Mouse (Mus musculus) intestine, embryonic 16.5 days (tissue): ENCODE results near the gene Sel1l. TPM values are rescaled to one million over a fixed set of nuclear protein-coding genes. Genes with fewer than 3 reads are reported as not detected.
A peak's percentile ranks its signal among the peaks of the same experiment; 100 is the strongest.

ENCODE experiments used
- ATAC-seq: fragments of 200-750 bp; cut with Nextera tagmentation; 2 replicates; pipeline ENCODE4 v1.8.0; 2017; ENCODE audit warnings: moderate TSS enrichment, moderate library complexity
- H3K27ac ChIP-seq: fragments of 300-500 bp; sonication (generic); 2 replicates; pipeline ENCODE4 v1.5.1; 2014; ENCODE audit warnings: mild to moderate bottlenecking, low read length
- H3K27me3 ChIP-seq: fragments of 300-500 bp; sonication (generic); replicated peaks from 2 replicates; pipeline ENCODE4 v1.6.1; 2014; ENCODE audit warnings: low read length, control low read depth, mixed read lengths; ENCODE audit not compliant: control insufficient read depth, insufficient read depth
- H3K36me3 ChIP-seq: fragments of 300-500 bp; sonication (generic); 2 replicates; pipeline ENCODE4 v1.6.1; 2014; ENCODE audit warnings: low read length, control low read depth; ENCODE audit not compliant: control insufficient read depth, insufficient read depth
- H3K4me1 ChIP-seq: fragments of 300-500 bp; sonication (generic); 2 replicates; pipeline ENCODE4 v1.6.1; 2014; ENCODE audit warnings: low read length, control low read depth, mixed read lengths; ENCODE audit not compliant: control insufficient read depth, insufficient read depth
- H3K4me2 ChIP-seq: fragments of 300-500 bp; sonication (generic); 2 replicates; pipeline ENCODE4 v1.6.1; 2014; ENCODE audit warnings: low read depth, low read length, control low read depth
- H3K4me3 ChIP-seq: fragments of 300-500 bp; sonication (generic); 2 replicates; pipeline ENCODE4 v1.5.1; 2014; ENCODE audit warnings: mild to moderate bottlenecking, low read length
- H3K9ac ChIP-seq: fragments of 300-500 bp; sonication (generic); 2 replicates; pipeline ENCODE4 v1.6.1; 2014; ENCODE audit warnings: low read depth, low read length
- H3K9me3 ChIP-seq: fragments of 300-500 bp; sonication (generic); 2 replicates; pipeline ENCODE4 v1.6.1; 2016; ENCODE audit warnings: low read length, control low read depth; ENCODE audit not compliant: control insufficient read depth
- WGBS: fragments of 180-500 bp; shearing (Covaris S2); extraction: QIAGEN DNeasy Blood & Tissue Kit; methylation state at CpG from one replicate; pipeline ENCODE4 v1.1.7; 2014; 5-methylcytosine and 5-hydroxymethylcytosine counted together
- polyA plus RNA-seq: library from polyadenylated mRNA; unstranded; fragments of >200 nt; fragmentation: Nextera tagmentation; extraction: Ambion mirVana; gene quantifications from 2 replicates; pipeline ENCODE4 v1.2.1, GENCODE M21; 2015

Gene Sel1l
- polyA plus RNA-seq, 1 experiment from 2014 or later = 85.4 TPM

DNA sequence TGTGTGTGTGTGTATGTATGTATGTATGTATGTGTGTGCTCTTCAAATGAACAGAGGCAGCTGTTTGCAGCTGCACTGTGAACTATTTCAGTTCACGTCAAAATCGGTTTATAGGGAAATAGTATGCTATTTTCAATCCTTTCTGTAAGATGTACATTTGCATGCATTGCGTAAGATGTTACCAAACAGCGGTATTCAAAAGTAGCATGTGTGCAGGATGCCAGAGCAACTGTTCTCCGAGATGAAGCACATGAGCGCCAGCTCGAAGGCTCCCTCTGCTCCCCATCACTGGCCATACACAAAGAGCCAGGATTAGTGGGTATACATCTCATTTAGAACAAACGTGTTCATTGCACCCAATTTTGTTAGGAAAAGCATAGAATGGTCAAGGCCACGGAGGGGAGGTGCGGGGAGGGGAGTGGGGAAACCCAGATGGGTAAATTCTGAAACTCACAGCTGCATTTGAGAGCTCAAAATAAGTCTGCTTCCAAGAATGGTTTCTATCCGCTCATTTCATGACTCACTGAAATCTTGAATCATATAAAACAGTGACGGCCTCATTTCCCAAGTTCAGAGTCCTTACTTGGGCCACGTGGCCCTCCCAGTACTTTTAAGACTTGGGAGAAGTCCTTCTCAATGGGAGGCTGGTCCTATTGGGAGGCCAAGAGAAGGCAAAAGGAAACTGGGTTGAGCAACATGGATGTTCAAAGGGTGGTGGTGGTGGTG, 45.6 kb downstream of the Sel1l start:
- ATAC-seq = no peak
- Histone ChIP-seq H3K27me3 (no peaks in the 10 kb centered on the region), H3K4me1 (no peaks in the 10 kb centered on the region), H3K9me3 (no peaks in the 10 kb centered on the region), H3K4me3 (no peak overlapping the region), H3K36me3 (no peaks in the 10 kb centered on the region; the same call in 1 of the 2 replicates), H3K27ac (no peak overlapping the region), H3K4me2 (no peak overlapping the region), H3K9ac (no peak overlapping the region)
- 80% methylated on average over 13 of the region's 13 CpGs for WGBS

GRCm38 (mm10) chr12:91802586-91803206, 46.3 kb downstream of the Sel1l start:
- Histone ChIP-seq H3K27me3 (no peaks in the 10 kb centered on the region), H3K36me3 (no peaks in the 10 kb centered on the region), H3K9me3 (no peaks in the 10 kb centered on the region), H3K4me1 (no peaks in the 10 kb centered on the region), H3K4me2 (no peak overlapping the region), H3K4me3 (no peak overlapping the region), H3K9ac (no peak overlapping the region), H3K27ac (no peak overlapping the region)
- no peak for ATAC-seq
- 90% methylated on average over 12 of the region's 12 CpGs for WGBS

DNA sequence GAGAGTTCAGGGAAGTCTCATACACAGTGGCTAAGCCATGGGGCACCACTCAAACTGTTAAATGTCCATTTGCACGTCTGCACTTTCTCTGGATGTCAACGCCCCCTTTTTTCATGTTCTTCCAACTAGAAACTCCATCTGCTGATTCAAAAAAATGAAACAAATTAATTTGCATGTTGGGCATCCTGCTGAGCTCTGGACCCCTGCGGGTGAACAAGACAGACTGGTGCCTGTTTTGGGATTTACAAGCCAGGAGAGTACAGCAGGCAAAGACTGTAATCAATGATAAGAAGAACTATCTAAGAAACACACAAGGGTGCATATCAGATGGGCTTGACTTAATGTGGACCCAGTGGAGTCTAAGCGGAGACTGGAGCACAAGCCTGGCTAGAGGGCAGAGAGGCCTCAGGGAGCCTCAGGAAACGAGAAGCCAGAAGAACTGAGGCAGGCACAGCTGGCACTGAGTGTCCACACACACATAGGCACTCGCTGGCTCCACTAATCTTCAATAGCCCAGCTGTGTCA, 48.0 kb downstream of the Sel1l start:
- WGBS = 74% methylated on average over 6 of the region's 6 CpGs

GRCm38 (mm10) chr12:91799821-91800335, 49.1 kb downstream of the Sel1l start:
- Histone ChIP-seq H3K27me3 (no peaks in the 10 kb centered on the region), H3K4me2 (no peak overlapping the region), H3K9me3 (no peaks in the 10 kb centered on the region), H3K27ac (no peak overlapping the region), H3K36me3 (no peaks in the 10 kb centered on the region), H3K4me1 (no peaks in the 10 kb centered on the region), H3K4me3 (no peak overlapping the region), H3K9ac (no peak overlapping the region)
- no peak for ATAC-seq
- 73% methylated on average over 12 of the region's 12 CpGs for WGBS

More for the DNA sequence above, 48.0 kb downstream of the Sel1l start:
- Histone ChIP-seq H3K4me1 (no peaks in the 10 kb centered on the region), H3K4me3 (no peak overlapping the region), H3K36me3 (no peaks in the 10 kb centered on the region), H3K27ac (no peak overlapping the region), H3K4me2 (no peak overlapping the region), H3K9ac (no peak overlapping the region), H3K9me3 (no peaks in the 10 kb centered on the region), H3K27me3 (no peaks in the 10 kb centered on the region)
- no peak for ATAC-seq

DNA sequence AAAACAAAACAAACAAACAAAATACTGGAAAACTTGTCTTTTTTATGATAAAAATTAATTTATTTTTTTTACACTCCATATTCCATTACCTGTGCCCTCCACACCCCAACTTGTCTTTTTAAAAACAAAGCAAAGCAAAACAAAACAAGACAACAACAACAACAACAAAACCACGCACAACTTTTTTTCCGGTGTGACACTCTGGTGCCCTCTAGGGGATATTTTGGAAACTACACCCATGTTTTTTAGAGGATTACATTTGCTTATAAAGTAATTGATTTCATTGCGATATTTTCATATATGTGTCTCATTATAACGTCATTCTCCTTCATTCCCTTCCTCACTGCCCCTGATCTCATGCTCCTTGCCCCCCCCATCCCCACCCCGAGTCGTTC, 49.6 kb downstream of the Sel1l start:
- Histone ChIP-seq H3K4me3 (no peak overlapping the region), H3K9ac (no peak overlapping the region), H3K9me3 (no peaks in the 10 kb centered on the region), H3K36me3 (no peaks in the 10 kb centered on the region), H3K27ac (no peak overlapping the region), H3K4me1 (no peaks in the 10 kb centered on the region), H3K4me2 (no peak overlapping the region), H3K27me3 (no peaks in the 10 kb centered on the region)
- 20% methylated on average over 6 of the region's 6 CpGs for WGBS
- ATAC-seq = no peak

DNA sequence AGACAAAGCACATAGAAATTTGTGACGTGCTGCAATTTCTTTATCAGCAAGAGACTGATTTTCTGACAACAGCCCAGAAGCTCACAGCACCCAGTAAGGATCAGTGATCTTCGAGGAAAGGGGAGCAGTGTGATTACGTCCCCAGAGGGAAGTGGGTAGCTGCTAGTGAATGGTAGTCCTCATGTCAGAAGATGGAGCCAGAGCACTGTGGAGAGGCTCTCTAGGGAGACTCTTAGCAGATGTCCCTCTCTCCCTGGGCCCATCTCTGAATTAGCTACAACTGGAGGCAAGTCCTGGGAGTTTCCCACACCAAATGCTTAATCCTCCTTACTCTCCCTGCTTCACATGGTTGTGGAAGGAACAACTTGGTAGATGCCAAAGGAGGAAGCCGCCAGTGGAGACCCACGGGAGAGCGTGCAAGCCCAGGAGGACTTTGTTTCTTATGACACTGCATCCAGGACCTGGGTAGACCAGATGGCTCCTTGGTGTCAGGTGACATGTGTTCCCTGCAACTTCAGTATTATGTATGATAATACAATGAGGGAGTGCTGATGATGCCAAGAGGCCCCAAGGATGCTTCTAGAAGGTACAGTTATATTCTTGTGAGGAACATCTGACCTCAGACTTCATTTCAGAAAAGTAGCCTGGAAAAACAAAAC, 50.1 kb downstream of the Sel1l start:
- no peaks in the 10 kb centered on the region for H3K4me1 ChIP-seq
- ATAC-seq = peak; percentile 50
- whole genome bisulfite sequencing = 74% methylated on average over 6 of the region's 6 CpGs
- no peak overlapping the region for H3K4me3 ChIP-seq
- no peaks in the 10 kb centered on the region for H3K9me3 ChIP-seq
- no peaks in the 10 kb centered on the region for H3K27me3 ChIP-seq
- H3K4me2 ChIP-seq = no peak overlapping the region
- H3K27ac ChIP-seq = no peak overlapping the region
- H3K36me3 ChIP-seq = no peaks in the 10 kb centered on the region
- no peak overlapping the region for H3K9ac ChIP-seq

DNA sequence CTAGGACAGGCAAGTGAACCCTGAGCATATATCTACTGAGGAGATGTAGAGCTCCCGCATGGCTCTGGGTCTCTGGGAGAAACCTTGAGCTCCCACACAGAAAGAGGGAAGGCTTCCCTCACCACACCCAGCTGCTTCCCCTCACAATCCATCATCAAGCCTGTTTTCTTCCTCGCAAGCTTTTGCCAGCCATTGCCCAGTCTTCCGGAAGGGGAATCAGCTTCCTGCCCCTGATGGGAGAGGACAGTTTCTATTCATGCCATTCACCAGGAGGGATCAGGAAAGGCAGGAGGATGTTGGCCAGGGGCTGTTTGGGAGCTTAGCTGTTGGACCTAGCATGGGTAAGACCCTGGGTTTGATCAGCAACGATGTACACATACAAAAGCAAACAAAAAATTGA, 52.2 kb downstream of the Sel1l start:
- no peak for ATAC-seq

DNA sequence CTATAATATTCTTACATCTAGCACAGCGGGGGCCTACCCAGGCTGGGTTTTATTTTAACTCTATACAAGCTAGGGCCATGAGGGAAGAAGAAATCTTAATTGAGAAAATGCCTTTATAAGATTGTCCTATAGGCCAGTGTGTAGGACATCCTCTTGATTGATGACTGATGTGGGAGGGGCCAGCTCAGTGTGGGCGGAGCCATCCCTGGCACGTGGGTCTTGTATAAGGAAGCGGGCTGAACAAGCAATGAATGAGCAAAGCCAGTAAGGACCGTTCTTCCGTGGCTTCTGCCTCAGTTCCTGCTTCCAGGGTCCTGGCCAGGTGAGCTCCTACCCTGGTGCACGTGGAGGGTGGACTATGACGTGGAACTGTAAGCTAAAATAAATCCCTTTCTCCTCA, 55.7 kb downstream of the Sel1l start:
- no peak overlapping the region for H3K9ac ChIP-seq
- 78% methylated on average over 8 of the region's 8 CpGs for WGBS
- no peak overlapping the region for H3K4me2 ChIP-seq
- no peak overlapping the region for H3K4me3 ChIP-seq
- H3K27me3 ChIP-seq = no peaks in the 10 kb centered on the region
- no peaks in the 10 kb centered on the region for H3K4me1 ChIP-seq
- H3K9me3 ChIP-seq = no peaks in the 10 kb centered on the region
- no peak overlapping the region for H3K27ac ChIP-seq
- no peaks in the 10 kb centered on the region for H3K36me3 ChIP-seq
- no peak for ATAC-seq

More for the DNA sequence above, 52.2 kb downstream of the Sel1l start:
- H3K27ac ChIP-seq = no peak overlapping the region
- no peak overlapping the region for H3K4me3 ChIP-seq
- H3K27me3 ChIP-seq = no peaks in the 10 kb centered on the region
- H3K9me3 ChIP-seq = no peaks in the 10 kb centered on the region
- no peaks in the 10 kb centered on the region for H3K4me1 ChIP-seq
- H3K36me3 ChIP-seq = no peaks in the 10 kb centered on the region
- 68% methylated on average over 4 of the region's 4 CpGs for WGBS
- H3K4me2 ChIP-seq = no peak overlapping the region
- no peak overlapping the region for H3K9ac ChIP-seq

DNA sequence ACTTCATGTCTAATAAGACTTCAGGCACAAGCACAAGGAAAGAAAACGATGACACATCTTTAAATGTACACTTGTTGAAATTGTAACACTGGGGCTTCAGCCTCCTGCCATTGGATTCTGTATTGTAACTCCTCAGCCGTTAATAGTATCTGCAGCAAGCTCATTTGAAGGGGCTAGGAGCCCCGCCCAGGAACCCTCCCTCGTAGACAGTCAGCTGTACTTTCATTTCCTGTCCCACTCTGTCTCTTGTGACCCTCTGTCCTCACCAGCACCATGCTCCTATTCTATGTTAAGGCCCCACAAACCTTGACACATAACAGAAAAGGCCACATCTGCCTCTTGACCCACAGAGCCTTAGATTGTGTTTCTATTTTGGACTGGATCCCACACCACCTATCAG, 57.1 kb downstream of the Sel1l start:
- H3K9me3 ChIP-seq = no peaks in the 10 kb centered on the region
- WGBS = 63% methylated on average over 4 of the region's 4 CpGs
- no peak overlapping the region for H3K4me3 ChIP-seq
- H3K27ac ChIP-seq = no peak overlapping the region
- no peak overlapping the region for H3K4me2 ChIP-seq
- H3K9ac ChIP-seq = no peak overlapping the region
- no peaks in the 10 kb centered on the region for H3K27me3 ChIP-seq
- H3K36me3 ChIP-seq = no peaks in the 10 kb centered on the region
- no peaks in the 10 kb centered on the region for H3K4me1 ChIP-seq
- no peak for ATAC-seq
